Mouse (Mus musculus) midbrain, embryonic 10.5 days (tissue): Measurements from ENCODE around the gene Mrtfa. TPM values are rescaled to one million over a fixed set of nuclear protein-coding genes. Genes with fewer than 3 reads are reported as not detected.

ENCODE experiments used
- DNase-seq: peaks from one replicate; pipeline ENCODE4 v3.0.0-alpha.2; 2017; ENCODE audit warnings: low spot score
- H3K27ac ChIP-seq: fragments of 300-500 bp; sonication (generic); replicated peaks from 2 replicates; pipeline ENCODE4 v1.5.1; 2016; ENCODE audit warnings: mild to moderate bottlenecking
- H3K27me3 ChIP-seq: fragments of 300-500 bp; sonication (generic); 2 replicates; pipeline ENCODE4 v1.6.1; 2016; ENCODE audit warnings: low read depth, mild to moderate bottlenecking; ENCODE audit not compliant: poor library complexity, severe bottlenecking
- H3K36me3 ChIP-seq: fragments of 300-500 bp; sonication (generic); 2 replicates; pipeline ENCODE4 v1.6.1; 2016; ENCODE audit warnings: mild to moderate bottlenecking, moderate library complexity
- H3K4me1 ChIP-seq: fragments of 300-500 bp; sonication (generic); 2 replicates; pipeline ENCODE4 v1.6.1; 2016
- H3K4me3 ChIP-seq: fragments of 300-500 bp; sonication (generic); 2 replicates; pipeline ENCODE4 v1.5.1; 2016; ENCODE audit warnings: mild to moderate bottlenecking, moderate library complexity
- H3K9me3 ChIP-seq: fragments of 300-500 bp; sonication (generic); replicated peaks from 2 replicates; pipeline ENCODE4 v1.6.1; 2016; ENCODE audit warnings: mild to moderate bottlenecking
- WGBS: fragments of 180-500 bp; shearing (Covaris S2); methylation state at CpG from one replicate; pipeline ENCODE4 v1.1.7; 2016; 5-methylcytosine and 5-hydroxymethylcytosine counted together
- polyA plus RNA-seq: library from polyadenylated mRNA; unstranded; fragments of >200 nt; fragmentation: Nextera tagmentation; extraction: Ambion mirVana; gene quantifications from 2 replicates; pipeline ENCODE4 v1.2.1, GENCODE M21; 2016

Gene Mrtfa
- polyA plus RNA-seq, 1 experiment from 2014 or later: 20.5 TPM

DNA sequence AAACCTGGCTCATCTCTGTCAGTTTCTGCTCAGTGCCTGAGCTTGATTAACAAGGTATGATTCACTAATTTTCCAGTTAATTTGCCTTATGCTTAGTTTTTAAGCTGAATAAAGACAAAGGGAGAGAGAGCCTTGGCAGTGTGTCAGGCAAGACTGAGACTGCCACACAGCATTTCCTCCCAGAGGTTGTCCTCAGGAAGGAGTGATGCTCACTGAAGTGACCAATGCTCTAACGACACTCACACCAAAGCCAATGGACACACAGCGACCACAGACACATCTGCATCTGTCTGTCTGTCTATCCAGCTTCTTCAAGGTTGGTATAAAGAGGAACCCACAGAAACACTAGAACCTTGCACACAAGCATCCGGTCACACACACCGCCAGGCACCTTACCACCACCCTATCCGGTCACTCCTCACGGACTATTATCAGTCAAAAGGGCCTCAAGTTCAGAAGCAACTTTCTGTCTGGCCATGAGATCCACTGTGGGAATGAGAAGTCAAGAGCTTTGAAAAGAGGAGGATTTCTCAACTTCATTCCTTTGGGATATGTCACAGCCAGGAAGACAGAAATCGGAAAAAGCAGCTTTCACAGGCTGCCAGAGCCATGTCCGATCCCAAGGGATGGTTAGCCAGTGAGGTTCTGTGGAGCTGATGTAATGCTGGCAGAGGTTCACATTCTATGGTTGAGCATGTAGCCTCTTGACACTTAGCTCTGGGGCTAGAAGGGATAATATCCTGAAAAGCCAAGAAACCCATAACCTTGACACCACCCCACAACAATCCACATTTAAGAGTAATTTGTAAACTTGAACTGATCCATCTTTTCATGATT, 103.7 kb downstream of the Mrtfa start:
- Histone ChIP-seq H3K27ac (no peak overlapping the region), H3K4me1 (peaks cover 26% of the 10 kb centered on the region), H3K9me3 (no peaks in the 10 kb centered on the region), H3K4me3 (no peak overlapping the region), H3K36me3 (no peaks in the 10 kb centered on the region), H3K27me3 (no peaks in the 10 kb centered on the region)
- no peak for DNase-seq
- WGBS: 90% methylated on average over 8 of the region's 8 CpGs

DNA sequence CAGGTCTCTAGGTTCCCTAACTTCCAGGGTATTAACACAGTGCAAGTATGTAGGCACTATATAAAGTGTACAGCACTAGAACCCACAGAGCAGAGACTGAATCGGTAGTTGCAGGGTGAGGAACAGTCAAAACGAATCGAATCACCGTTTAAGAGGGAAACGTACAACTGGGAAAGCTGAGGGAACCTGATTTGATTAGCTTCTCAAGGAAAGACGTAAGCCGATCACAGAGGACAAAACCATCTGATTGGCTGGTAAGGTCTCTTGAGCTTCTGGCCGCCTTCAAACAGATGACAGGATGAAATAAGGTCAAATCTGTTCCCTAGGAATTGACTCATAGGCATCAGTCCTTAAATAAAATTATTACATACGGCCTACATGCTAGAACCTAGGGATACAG, 106.7 kb downstream of the Mrtfa start:
- Histone ChIP-seq H3K27ac (no peak overlapping the region), H3K27me3 (no peaks in the 10 kb centered on the region), H3K9me3 (no peaks in the 10 kb centered on the region), H3K4me3 (no peak overlapping the region), H3K4me1 (peaks cover 26% of the 10 kb centered on the region), H3K36me3 (no peaks in the 10 kb centered on the region)
- WGBS: 93% methylated on average over 9 of the region's 9 CpGs
- DNase-seq: no peak

DNA sequence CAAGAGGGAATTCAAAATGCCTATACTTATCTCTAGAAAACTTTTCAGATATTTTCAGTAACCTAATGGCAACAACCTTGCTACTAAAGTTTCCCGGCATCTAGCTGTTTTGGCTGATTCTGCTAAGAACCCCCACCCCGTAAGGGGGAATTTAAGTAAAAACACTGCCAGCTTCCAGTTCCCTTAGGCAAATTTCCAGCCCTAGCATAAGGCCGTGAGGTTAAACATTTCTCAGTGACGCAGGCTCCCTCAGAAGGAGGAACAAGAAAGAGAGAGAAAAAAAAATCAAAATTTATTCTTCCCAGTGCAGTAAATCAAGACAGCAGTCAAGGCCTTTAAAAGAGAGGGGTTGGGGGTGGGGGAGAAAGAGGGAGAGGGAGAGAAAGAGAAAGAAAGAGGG, 107.3 kb downstream of the Mrtfa start:
- no peak for DNase-seq
- H3K9me3 ChIP-seq: no peaks in the 10 kb centered on the region
- H3K27me3 ChIP-seq: no peaks in the 10 kb centered on the region
- WGBS: 91% methylated on average over 4 of the region's 4 CpGs
- H3K36me3 ChIP-seq: no peaks in the 10 kb centered on the region
- no peak overlapping the region for H3K4me3 ChIP-seq
- no peak overlapping the region for H3K27ac ChIP-seq
- peaks cover 26% of the 10 kb centered on the region for H3K4me1 ChIP-seq

DNA sequence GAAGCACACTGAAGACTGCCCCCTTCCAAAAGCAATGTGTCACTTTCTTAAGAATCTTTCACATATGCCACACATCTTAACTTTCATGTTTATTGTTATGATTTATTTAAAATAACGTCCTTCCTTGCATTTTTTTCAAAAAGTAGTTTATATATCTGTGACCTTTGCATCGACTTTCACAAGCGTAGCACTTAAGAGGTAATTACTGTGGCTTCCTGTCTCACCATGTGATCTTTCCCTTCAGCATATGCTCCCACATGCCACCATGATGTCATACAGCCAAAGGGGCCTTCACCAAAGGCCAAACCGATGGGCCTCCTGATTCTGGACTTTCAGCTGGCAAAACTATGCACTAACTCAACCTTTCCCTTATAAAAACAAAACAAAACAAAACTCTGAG, 109.3 kb downstream of the Mrtfa start:
- whole genome bisulfite sequencing: 79% methylated on average over 4 of the region's 4 CpGs
- Histone ChIP-seq H3K4me1 (peaks cover 9% of the 10 kb centered on the region), H3K27me3 (no peaks in the 10 kb centered on the region), H3K36me3 (no peaks in the 10 kb centered on the region), H3K9me3 (no peaks in the 10 kb centered on the region), H3K4me3 (no peak overlapping the region), H3K27ac (no peak overlapping the region)
- no peak for DNase-seq

DNA sequence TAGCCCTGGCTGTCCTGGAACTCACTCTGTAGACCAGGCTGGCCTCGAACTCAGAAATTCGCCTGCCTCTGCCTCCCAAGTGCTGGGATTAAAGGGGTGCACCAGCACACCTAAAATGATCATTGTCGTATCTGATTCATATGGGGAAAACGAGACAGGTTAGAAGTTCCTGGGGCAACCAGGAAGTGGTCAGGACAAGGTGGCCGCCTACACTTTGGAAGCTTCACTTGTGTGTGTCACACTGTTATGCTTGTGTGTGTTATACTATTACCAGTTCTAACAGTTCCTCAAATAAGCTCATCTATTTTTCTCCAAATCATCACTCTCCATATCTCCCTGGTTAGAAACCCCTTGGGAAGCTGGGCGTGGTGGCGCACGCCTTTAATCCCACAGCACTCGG, 110.2 kb downstream of the Mrtfa start:
- H3K36me3 ChIP-seq: no peaks in the 10 kb centered on the region
- no peak overlapping the region for H3K27ac ChIP-seq
- DNase-seq: no peak
- peaks cover 1% of the 10 kb centered on the region for H3K4me1 ChIP-seq
- 92% methylated on average over 9 of the region's 9 CpGs for WGBS
- H3K9me3 ChIP-seq: no peaks in the 10 kb centered on the region
- no peaks in the 10 kb centered on the region for H3K27me3 ChIP-seq
- no peak overlapping the region for H3K4me3 ChIP-seq

DNA sequence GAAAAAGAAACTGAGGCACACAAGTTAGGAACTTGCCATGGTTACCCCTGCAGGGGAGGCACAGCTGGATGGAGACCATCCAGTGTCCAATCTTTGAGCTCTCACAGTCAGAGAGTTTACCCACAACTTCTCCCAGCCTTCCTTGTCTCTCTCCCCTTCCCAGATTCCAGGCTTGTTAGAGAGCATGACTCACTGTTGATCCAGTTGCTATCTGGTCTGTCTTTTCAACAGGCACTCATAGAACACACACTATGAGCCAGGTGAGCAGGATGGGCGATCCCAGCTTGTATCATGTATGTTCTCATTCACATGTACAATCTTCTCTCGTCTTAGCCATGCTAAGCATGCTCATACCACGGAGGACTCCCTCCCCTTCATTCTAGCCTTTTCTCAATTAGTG, 111.3 kb downstream of the Mrtfa start:
- WGBS: 93% methylated on average over 3 of the region's 3 CpGs
- H3K27ac ChIP-seq: no peak overlapping the region
- no peaks in the 10 kb centered on the region for H3K9me3 ChIP-seq
- no peaks in the 10 kb centered on the region for H3K4me1 ChIP-seq
- H3K27me3 ChIP-seq: no peaks in the 10 kb centered on the region
- H3K36me3 ChIP-seq: no peaks in the 10 kb centered on the region; the same call in 1 of the 2 replicates
- DNase-seq: no peak
- H3K4me3 ChIP-seq: no peak overlapping the region

DNA sequence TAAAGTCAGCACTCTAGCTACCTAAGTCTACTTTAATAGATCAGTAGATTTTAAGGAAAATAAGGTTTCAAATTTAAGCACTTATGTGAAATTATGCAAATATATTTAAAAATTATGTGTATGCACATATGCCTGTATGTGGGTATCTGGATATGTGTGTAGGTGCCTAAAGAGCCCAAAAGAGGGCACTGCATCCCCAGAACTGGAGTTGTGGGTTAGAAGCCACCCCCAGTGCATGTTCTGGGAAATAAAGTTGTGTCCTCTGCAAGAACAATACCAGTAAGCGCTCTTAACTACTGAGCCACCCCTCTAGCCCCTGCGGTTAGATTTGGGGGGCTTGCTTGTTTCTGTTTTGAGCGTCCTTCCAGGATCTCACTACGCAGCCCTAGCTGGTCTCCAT, 113.0 kb downstream of the Mrtfa start:
- 96% methylated on average over 4 of the region's 4 CpGs for WGBS
- Histone ChIP-seq H3K27ac (no peak overlapping the region), H3K36me3 (no peaks in the 10 kb centered on the region; the same call in 1 of the 2 replicates), H3K27me3 (no peaks in the 10 kb centered on the region), H3K4me1 (no peaks in the 10 kb centered on the region), H3K4me3 (no peak overlapping the region), H3K9me3 (no peaks in the 10 kb centered on the region)
- DNase-seq: no peak

DNA sequence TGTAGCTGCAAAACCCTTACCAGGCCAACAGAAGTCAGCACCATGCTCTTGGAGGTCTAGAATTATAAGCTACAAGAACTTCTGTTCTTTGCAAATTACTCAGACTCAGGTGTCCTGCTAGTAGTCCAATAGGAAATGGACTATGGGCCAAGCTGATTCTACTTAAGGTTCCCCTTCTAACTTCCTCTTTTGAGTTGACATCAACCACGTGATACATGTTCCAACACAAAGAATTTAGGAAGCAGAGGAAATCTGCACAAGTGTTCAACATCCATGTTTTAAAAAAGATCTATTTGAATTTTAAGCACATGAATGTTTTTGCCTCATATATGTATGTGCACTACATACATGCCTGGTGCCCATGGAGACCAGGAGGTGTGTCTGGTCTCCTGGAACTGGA, 116.0 kb downstream of the Mrtfa start:
- 79% methylated on average over 1 of the region's 1 CpGs for WGBS
- no peak for DNase-seq
- H3K4me3 ChIP-seq: no peak overlapping the region
- H3K36me3 ChIP-seq: peaks cover under 1% of the 10 kb centered on the region; the same call in 1 of the 2 replicates
- no peaks in the 10 kb centered on the region for H3K27me3 ChIP-seq
- H3K9me3 ChIP-seq: no peaks in the 10 kb centered on the region
- no peaks in the 10 kb centered on the region for H3K4me1 ChIP-seq
- H3K27ac ChIP-seq: no peak overlapping the region

DNA sequence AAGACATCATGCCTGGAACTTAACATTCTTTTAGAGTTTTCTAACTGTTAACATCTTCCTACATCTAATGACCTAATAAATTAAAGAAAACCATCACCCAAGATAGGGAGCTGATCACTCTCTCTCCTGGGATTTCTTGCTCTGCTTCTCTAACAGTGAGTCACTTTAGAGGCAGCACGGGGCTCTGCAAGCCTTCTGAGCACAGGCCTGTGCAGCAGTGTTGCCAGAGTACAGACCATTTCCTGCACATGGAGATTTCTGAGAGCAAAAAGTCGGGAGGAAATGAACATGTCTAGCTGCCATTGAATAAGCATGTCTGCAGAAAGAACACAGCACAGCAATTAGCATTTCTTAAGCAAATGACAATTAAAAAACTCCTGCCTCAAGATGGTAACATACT, 116.8 kb downstream of the Mrtfa start:
- H3K36me3 ChIP-seq: peaks cover 4% of the 10 kb centered on the region
- DNase-seq: no peak
- H3K4me3 ChIP-seq: no peak overlapping the region
- 76% methylated on average over 2 of the region's 2 CpGs for WGBS
- H3K9me3 ChIP-seq: no peaks in the 10 kb centered on the region; the same call in 1 of the 2 replicates
- no peaks in the 10 kb centered on the region for H3K4me1 ChIP-seq
- H3K27me3 ChIP-seq: no peaks in the 10 kb centered on the region
- H3K27ac ChIP-seq: no peak overlapping the region

DNA sequence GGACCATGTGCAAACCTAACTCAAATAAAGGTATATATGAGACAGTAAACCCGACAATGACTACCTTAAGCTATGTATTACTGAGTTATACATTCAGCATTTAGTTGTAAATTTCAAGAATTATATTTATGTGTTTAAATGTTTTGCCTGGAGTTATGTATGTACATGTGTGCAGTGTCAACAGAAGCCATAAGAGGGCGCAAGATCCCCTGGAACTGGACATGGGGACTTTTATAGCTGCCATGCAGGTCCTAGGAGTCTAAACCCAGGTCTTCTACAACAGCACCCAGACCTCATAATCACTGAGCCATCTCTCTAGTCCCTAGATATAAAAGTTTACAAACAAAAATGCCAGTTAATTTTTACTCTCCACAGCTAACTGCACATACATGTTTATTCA, 117.8 kb downstream of the Mrtfa start:
- DNase-seq: no peak
- no peak overlapping the region for H3K27ac ChIP-seq
- no peaks in the 10 kb centered on the region; the same call in 1 of the 2 replicates for H3K9me3 ChIP-seq
- H3K4me3 ChIP-seq: no peak overlapping the region
- WGBS: 69% methylated on average over 2 of the region's 2 CpGs
- peaks cover 4% of the 10 kb centered on the region for H3K36me3 ChIP-seq
- H3K4me1 ChIP-seq: no peaks in the 10 kb centered on the region
- no peaks in the 10 kb centered on the region for H3K27me3 ChIP-seq

DNA sequence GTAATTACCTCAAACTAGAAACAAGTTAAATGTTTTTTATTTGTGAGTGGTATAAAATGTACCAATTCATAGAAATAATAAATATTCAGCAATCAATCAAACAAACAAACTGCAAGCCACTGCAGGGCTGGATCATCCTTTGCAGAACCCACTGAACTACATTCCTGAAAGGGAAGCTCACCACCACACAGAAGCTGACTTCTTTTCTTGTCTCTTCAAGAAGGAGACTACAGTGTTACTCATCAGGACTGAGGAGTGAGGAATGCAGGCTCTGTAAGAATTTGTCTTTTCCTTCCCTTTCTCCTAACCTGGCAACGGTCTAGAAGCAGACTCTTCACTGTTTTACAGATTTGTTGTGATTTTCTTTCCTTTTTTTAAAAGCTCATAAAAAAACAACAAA, 120.1 kb downstream of the Mrtfa start:
- H3K9me3 ChIP-seq: no peaks in the 10 kb centered on the region; the same call in 1 of the 2 replicates
- peaks cover 4% of the 10 kb centered on the region for H3K36me3 ChIP-seq
- H3K4me3 ChIP-seq: no peak overlapping the region
- no peak for DNase-seq
- whole genome bisulfite sequencing: 92% methylated on average over 1 of the region's 1 CpGs
- H3K27ac ChIP-seq: no peak overlapping the region
- H3K4me1 ChIP-seq: no peaks in the 10 kb centered on the region
- H3K27me3 ChIP-seq: no peaks in the 10 kb centered on the region

DNA sequence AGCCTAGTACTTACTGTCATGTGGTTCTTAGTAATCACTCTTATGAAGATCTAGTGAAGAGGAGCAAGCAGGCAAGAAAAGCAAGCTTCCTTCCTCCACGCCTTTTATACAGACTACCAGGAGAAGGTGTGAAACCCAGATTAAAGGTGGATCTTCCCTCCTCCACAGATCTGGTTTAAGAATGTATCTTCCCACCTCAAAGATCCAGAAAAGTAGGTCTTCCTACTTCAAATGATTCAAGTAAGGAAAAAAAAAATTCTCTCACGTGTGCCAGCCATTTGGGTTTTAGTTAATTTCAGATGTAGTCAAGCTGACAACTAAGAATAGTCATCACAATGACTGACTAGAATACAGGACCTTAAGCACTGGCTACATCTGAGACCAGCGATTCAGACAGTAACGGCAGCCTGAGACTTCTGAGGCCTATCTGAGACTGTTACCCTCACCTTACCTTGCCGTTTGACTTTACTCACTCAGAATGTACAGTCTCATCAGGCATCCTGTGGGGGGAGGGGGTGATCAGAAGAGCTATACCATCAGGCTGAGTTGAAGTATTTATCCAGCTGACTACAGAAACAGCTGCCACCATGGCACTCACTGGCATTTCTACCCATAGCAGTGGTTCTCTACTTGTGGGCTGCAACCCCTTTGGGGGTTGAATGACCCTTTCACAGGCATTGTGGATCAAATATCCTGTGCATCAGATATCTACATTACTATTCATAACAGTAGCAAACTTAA, 121.7 kb downstream of the Mrtfa start:
- H3K9me3 ChIP-seq: no peaks in the 10 kb centered on the region; the same call in 1 of the 2 replicates
- no peaks in the 10 kb centered on the region for H3K4me1 ChIP-seq
- no peaks in the 10 kb centered on the region for H3K27me3 ChIP-seq
- peaks cover 4% of the 10 kb centered on the region; the same call in 1 of the 2 replicates for H3K36me3 ChIP-seq
- no peak for DNase-seq
- 96% methylated on average over 5 of the region's 5 CpGs for WGBS
- no peak overlapping the region for H3K27ac ChIP-seq
- no peak overlapping the region for H3K4me3 ChIP-seq

DNA sequence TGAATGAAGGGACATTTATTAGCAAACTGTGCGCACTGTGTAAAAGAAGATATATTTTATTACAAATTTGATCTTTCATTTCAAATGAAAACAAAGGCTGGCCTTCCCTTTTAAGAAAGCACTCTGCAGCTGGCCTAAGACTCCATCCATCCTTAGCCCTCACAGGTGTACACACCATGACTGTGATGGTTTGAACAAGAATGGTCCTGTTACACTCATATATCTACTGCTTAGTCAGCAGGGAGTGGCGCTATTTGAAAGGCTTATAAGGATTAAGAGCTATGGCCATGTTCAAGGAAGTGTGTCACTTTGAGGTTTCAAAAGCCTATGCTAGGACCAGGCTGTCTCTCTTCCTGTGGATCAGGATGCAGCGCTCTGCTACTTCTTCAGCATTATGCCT, 122.8 kb downstream of the Mrtfa start:
- DNase-seq: no peak
- no peaks in the 10 kb centered on the region for H3K27me3 ChIP-seq
- H3K4me3 ChIP-seq: no peak overlapping the region
- H3K4me1 ChIP-seq: peaks cover 4% of the 10 kb centered on the region
- H3K36me3 ChIP-seq: peaks cover 4% of the 10 kb centered on the region; the same call in 1 of the 2 replicates
- H3K9me3 ChIP-seq: no peaks in the 10 kb centered on the region; the same call in 1 of the 2 replicates
- 95% methylated on average over 3 of the region's 3 CpGs for WGBS
- H3K27ac ChIP-seq: no peak overlapping the region
